ENCODE assay signal across 22 mouse cellular contexts in genomic region chr16:37511489-37511888, GRCm38 (mm10). TPM values are rescaled to one million over a fixed set of nuclear protein-coding genes. Genes with fewer than 3 reads are reported as not detected.
DNase-seq lines count a peak whose midpoint lies in the region; ATAC-seq and TF ChIP-seq lines count a peak whose summit lies in the region.
"Had no signal": no experiment of that assay in that cellular context is flagged by ENCODE, and none has a peak within 500 bp of the region (broad histone marks: within the 10 kb centered on the region; RNA-seq: fewer than 3 reads in every experiment).

No protein-coding gene starts in this region.

- peaks cover 46% of the 10 kb centered on the region for H3K36me3 ChIP-seq in embryonic facial prominence, embryonic 14.5 days (ENCODE audit: control insufficient read depth, insufficient read depth, low read length)
- peaks cover 66% of the 10 kb centered on the region for H3K36me3 ChIP-seq in embryonic facial prominence, embryonic 10.5 days (replicated peaks)
- peaks cover 13 to 85% of the 10 kb centered on the region in 2 experiments for H3K36me3 ChIP-seq in CH12.LX (replicated peaks in 1 of 2; ENCODE audit: control insufficient read depth in 1 of 2, insufficient read depth in 1 of 2, low read length in 1 of 2)
- peaks cover 10% of the 10 kb centered on the region for H3K36me3 ChIP-seq in myocyte (ENCODE audit: control insufficient read depth, insufficient read depth)

- dilution Hi-C loops in CH12.LX (cut with MboI; ENCODE audit: extremely low pct_ligation_motif_present, extremely low pct_unique_long_range_greater_than_20kb, low sequenced_read_pairs) = no loop called here

- TF ChIP-seq RAD21 in CH12.LX (IDR thresholded peaks at IDR 0.05; ENCODE audit: low read depth, low read length) = no peak

- H3K4me2 ChIP-seq in embryonic facial prominence, embryonic 14.5 days (ENCODE audit: low read depth, low read length) = no peak overlapping the region
- H3K4me2 ChIP-seq in CH12.LX (ENCODE audit: insufficient read depth, low read depth, poor library complexity, severe bottlenecking) (peak overlapping the region; percentile 98), myocyte (ENCODE audit: low read depth) (no peak overlapping the region)

- no peak for TF ChIP-seq CTCF in CH12.LX (conservative IDR thresholded peaks at IDR 0.05 in 1 of 2, IDR thresholded peaks at IDR 0.05 in 1 of 2; ENCODE audit: low read depth in 2 of 2, low read length in 2 of 2)

- H3K9ac ChIP-seq in embryonic facial prominence, embryonic 14.5 days (ENCODE audit: low read depth, low read length) = no peak overlapping the region
- peak overlapping the region; percentile 50 for H3K9ac ChIP-seq in CH12.LX (ENCODE audit: insufficient read depth, low read depth)

- no peak; the same call in 1 of the 2 replicates for TF ChIP-seq EP300 in CH12.LX (IDR thresholded peaks at IDR 0.05; ENCODE audit: low read length)

- no peak overlapping the region for H3K27ac ChIP-seq in embryonic facial prominence, embryonic 14.5 days (replicated peaks; ENCODE audit: low read depth, low read length)
- H3K27ac ChIP-seq in embryonic facial prominence, embryonic 10.5 days (replicated peaks) = no peak overlapping the region
- H3K27ac ChIP-seq in CH12.LX (ENCODE audit: insufficient read depth, low read depth) = peak overlapping the region; percentile 35

- peak; percentile 23 for DNase-seq in embryonic facial prominence, embryonic 14.5 days (ENCODE audit: low spot score)
- no peak for DNase-seq in embryonic facial prominence, embryonic 10.5 days (ENCODE audit: low spot score)
- peak; percentile 8 for DNase-seq in retina, embryonic 14.5 days (ENCODE audit: low spot score)
- no peak for DNase-seq in retina, postnatal 1 day
- DNase-seq in CH12.LX (ENCODE audit: extremely low read depth) = no peak
- no peak for DNase-seq in spleen, adult 12 weeks (ENCODE audit: low spot score)
- no peak for DNase-seq in thymus, postnatal 25 days
- DNase-seq: adrenal gland, adult 2 months; adrenal gland, adult 8-10 months; adrenal gland, postnatal 10 days; adrenal gland, postnatal 14 days; adrenal gland, postnatal 25 days; adrenal gland, postnatal 36 days; B cell, adult 2 months; cerebellum, adult 11 months; cerebellum, adult 11-12 months; cerebellum, adult 18-20 months had no signal

- H3K79me2 ChIP-seq in CH12.LX (replicated peaks; ENCODE audit: control insufficient read depth, extremely low read depth, insufficient read depth, poor library complexity, severe bottlenecking) (peaks cover 20% of the 10 kb centered on the region), myocyte (ENCODE audit: control insufficient read depth, insufficient read depth) (no peaks in the 10 kb centered on the region)

- 92% methylated on average over 15 of the region's 15 CpGs for WGBS in embryonic facial prominence, embryonic 14.5 days
- WGBS in embryonic facial prominence, embryonic 10.5 days = 96% methylated on average over 15 of the region's 15 CpGs

- H3K4me3 ChIP-seq in embryonic facial prominence, embryonic 14.5 days (ENCODE audit: low read depth, low read length) = no peak overlapping the region
- no peak overlapping the region for H3K4me3 ChIP-seq in embryonic facial prominence, embryonic 10.5 days
- peak overlapping the region in 2 of 3 experiments; percentile 4 to 7 for H3K4me3 ChIP-seq in CH12.LX (replicated peaks in 1 of 3; ENCODE audit: low read depth in 2 of 3, low read length in 2 of 3, poor library complexity in 1 of 3)
- H3K4me3 ChIP-seq in myocyte = no peak overlapping the region

- H3K27me3 ChIP-seq in embryonic facial prominence, embryonic 14.5 days (replicated peaks; ENCODE audit: control insufficient read depth, insufficient read depth, low read length) = no peaks in the 10 kb centered on the region
- H3K27me3 ChIP-seq in embryonic facial prominence, embryonic 10.5 days (replicated peaks; ENCODE audit: low read depth, poor library complexity, severe bottlenecking) = no peaks in the 10 kb centered on the region
- H3K27me3 ChIP-seq in CH12.LX (replicated peaks) (no peaks in the 10 kb centered on the region), myocyte (ENCODE audit: control insufficient read depth, insufficient read depth, insufficient read length) (no peaks in the 10 kb centered on the region)
- H3K27me3 ChIP-seq: Patski had no signal

- no peak overlapping the region for H3ac ChIP-seq in myocyte (ENCODE audit: control insufficient read depth, insufficient read length)

- TF ChIP-seq POLR2A in CH12.LX (IDR thresholded peaks at IDR 0.05; ENCODE audit: low read depth, low read length) (peak; percentile 37; the same call in 1 of the 2 replicates), myocyte (IDR thresholded peaks at IDR 0.05; ENCODE audit: insufficient read length, low read depth) (no peak)

- in situ Hi-C loops in CH12.LX (cut with MboI; ENCODE audit: low pct_ligation_motif_present, low pct_unique_long_range_greater_than_20kb, low sequenced_read_pairs) = no loop called here

- no peaks in the 10 kb centered on the region for H3K4me1 ChIP-seq in embryonic facial prominence, embryonic 14.5 days (ENCODE audit: control insufficient read depth, insufficient read depth, low read length)
- H3K4me1 ChIP-seq in embryonic facial prominence, embryonic 10.5 days = no peaks in the 10 kb centered on the region
- peaks cover 0 to 14% of the 10 kb centered on the region in 2 experiments; a peak in 2 of 4 replicates for H3K4me1 ChIP-seq in CH12.LX (ENCODE audit: control insufficient read depth in 1 of 2, insufficient read depth in 2 of 2)

- no peaks in the 10 kb centered on the region for H3K9me3 ChIP-seq in embryonic facial prominence, embryonic 14.5 days (ENCODE audit: control insufficient read depth, low read length)
- H3K9me3 ChIP-seq in embryonic facial prominence, embryonic 10.5 days = no peaks in the 10 kb centered on the region
- no peaks in the 10 kb centered on the region for H3K9me3 ChIP-seq in CH12.LX (replicated peaks; ENCODE audit: low read length)
- H3K9me3 ChIP-seq: G1E had no signal

- no peak for ATAC-seq in embryonic facial prominence, embryonic 14.5 days (ENCODE audit: low read depth)
- ATAC-seq: activated CD4-positive, CD25-positive, alpha-beta regulatory T cell, adult 4 months; CD4-positive, CD25-positive, alpha-beta regulatory T cell, adult 4 months; Patski had no signal

TF ChIP-seq in CH12.LX, 34 proteins besides CTCF, POLR2A, EP300 and RAD21:
- TF ChIP-seq JUN (IDR thresholded peaks at IDR 0.05; ENCODE audit: insufficient read depth, low read depth, low read length) (no peak), NELFE (IDR thresholded peaks at IDR 0.05; ENCODE audit: low read depth, low read length) (0 out of 2 replicates have a peak, but pooled peaks have one; percentile 16), ZMIZ1 (IDR thresholded peaks at IDR 0.05; ENCODE audit: low read depth, low read length) (no peak), MAX (IDR thresholded peaks at IDR 0.05; ENCODE audit: low read length) (no peak), ELF1 (IDR thresholded peaks at IDR 0.05; ENCODE audit: low read depth, low read length) (peak; percentile 46; the same call in 1 of the 2 replicates), ETS1 (conservative IDR thresholded peaks at IDR 0.05; ENCODE audit: low read depth, low read length) (peak; percentile 56), HCFC1 (IDR thresholded peaks at IDR 0.05; ENCODE audit: low read depth, low read length) (no peak), MEF2A (IDR thresholded peaks at IDR 0.05; ENCODE audit: borderline replicate concordance, low read depth, low read length) (no peak), SIN3A (IDR thresholded peaks at IDR 0.05; ENCODE audit: low read length) (peak; percentile 59), MYC (IDR thresholded peaks at IDR 0.05; ENCODE audit: low read depth, low read length) (peak; percentile 37; the same call in 1 of the 2 replicates), BHLHE40 (IDR thresholded peaks at IDR 0.05; ENCODE audit: low read depth, low read length) (peak; percentile 22; the same call in 1 of the 2 replicates), SMC3 (IDR thresholded peaks at IDR 0.05; ENCODE audit: low read depth, low read length) (no peak)

TF ChIP-seq in myocyte, 11 proteins besides CTCF, POLR2A, EP300 and RAD21:
- TF ChIP-seq TCF12 (IDR thresholded peaks at IDR 0.05; ENCODE audit: insufficient read depth, poor library complexity, severe bottlenecking) (no peak), MYOG (IDR thresholded peaks at IDR 0.05; ENCODE audit: control insufficient read depth in 1 of 3, insufficient read depth in 1 of 3, insufficient read length in 2 of 3, low read depth in 2 of 3) (peak in 2 of 3 experiments; percentile 73 to 90), SRF (IDR thresholded peaks at IDR 0.05; ENCODE audit: control insufficient read depth, insufficient read length, low read depth) (no peak), CEBPB (IDR thresholded peaks at IDR 0.05; ENCODE audit: insufficient read depth, poor library complexity, severe bottlenecking) (no peak), MYOD1 (IDR thresholded peaks at IDR 0.05; ENCODE audit: control insufficient read depth in 1 of 3, insufficient read length in 2 of 3, low read depth in 2 of 3) (peak in 2 of 3 experiments; percentile 65 to 66), MAX (IDR thresholded peaks at IDR 0.05; ENCODE audit: low read depth) (no peak), USF1 (IDR thresholded peaks at IDR 0.05; ENCODE audit: low read depth) (no peak), TCF3 (IDR thresholded peaks at IDR 0.05; ENCODE audit: insufficient read length, low read depth) (peak; percentile 25), E2F4 (IDR thresholded peaks at IDR 0.05; ENCODE audit: insufficient read depth) (no peak)

RNA-seq across cellular contexts. Expression of gene Gtf2e1, which starts 28.1 kb away (rescaled TPM):
- 29.0 and 32.5 TPM in 2 replicates for polyA plus RNA-seq in embryonic facial prominence, embryonic 14.5 days (2014; fragmentation: Nextera tagmentation; extraction: Ambion mirVana)
- polyA plus RNA-seq in embryonic facial prominence, embryonic 10.5 days (2016; fragmentation: Nextera tagmentation; extraction: Ambion mirVana) = 44.9 and 49.6 TPM in 2 replicates
- total RNA-seq in CH12.LX (2012; rRNA removed) (29.5 and 39.5 TPM in 2 replicates), CH12.LX (2014; rRNA removed) (72.7 and 77.9 TPM in 2 replicates)
- polyA plus RNA-seq in CH12.LX (2012; ENCODE audit: insufficient read length, low read depth) (52.2 and 56.0 TPM in 2 replicates), myocyte (2012; fragmentation: generic; extraction: Trizol) (10.3 TPM)

RNA-seq across cellular contexts. Expression of gene Rabl3, which starts 28.2 kb away (rescaled TPM):
- 21.0 and 26.6 TPM in 2 replicates for polyA plus RNA-seq in embryonic facial prominence, embryonic 14.5 days (2014; fragmentation: Nextera tagmentation; extraction: Ambion mirVana)
- polyA plus RNA-seq in embryonic facial prominence, embryonic 10.5 days (2016; fragmentation: Nextera tagmentation; extraction: Ambion mirVana) = 34.5 and 36.2 TPM in 2 replicates
- total RNA-seq in CH12.LX (2012; rRNA removed) (12.3 and 14.4 TPM in 2 replicates), CH12.LX (2014; rRNA removed) (19.0 and 19.8 TPM in 2 replicates)
- polyA plus RNA-seq in CH12.LX (2012; ENCODE audit: insufficient read length, low read depth) (34.9 and 36.8 TPM in 2 replicates), myocyte (2012; fragmentation: generic; extraction: Trizol) (6.0 TPM)

Comparison
In these comparisons a context has a peak if more than half of its experiments do, and no peak if none do; other contexts are left out.
1. DNase-seq: peak in embryonic facial prominence, embryonic 14.5 days (single experiment) and retina, embryonic 14.5 days (single experiment); none in embryonic facial prominence, embryonic 10.5 days (single experiment), retina, postnatal 1 day (single experiment), CH12.LX (single experiment), spleen, adult 12 weeks (single experiment) and thymus, postnatal 25 days (single experiment).
2. H3K4me3 ChIP-seq: peak in CH12.LX (2 of 3); none in embryonic facial prominence, embryonic 14.5 days (single experiment), embryonic facial prominence, embryonic 10.5 days (single experiment) and myocyte (single experiment).